Mouse (Mus musculus): ENCODE data around the gene Rims3. TPM values are rescaled to one million over a fixed set of nuclear protein-coding genes. Genes with fewer than 3 reads are reported as not detected.

Gene Rims3
- total RNA-seq (2021) = 1 to 10 TPM; 5.5 to 6.2 TPM
- long read RNA-seq, experiment 1, full-length matches to known transcripts = 1 of 2 reads
- long read RNA-seq, experiment 1, partial matches to known transcripts = 0 of 2 reads
- long read RNA-seq, experiment 1, other reads (novel, unspliced or antisense) = 1 of 2 reads
- long read RNA-seq, experiment 2, full-length matches to known transcripts = 2 of 5 reads
- long read RNA-seq, experiment 2, partial matches to known transcripts = 1 of 5 reads
- long read RNA-seq, experiment 2, other reads (novel, unspliced or antisense) = 2 of 5 reads

DNA sequence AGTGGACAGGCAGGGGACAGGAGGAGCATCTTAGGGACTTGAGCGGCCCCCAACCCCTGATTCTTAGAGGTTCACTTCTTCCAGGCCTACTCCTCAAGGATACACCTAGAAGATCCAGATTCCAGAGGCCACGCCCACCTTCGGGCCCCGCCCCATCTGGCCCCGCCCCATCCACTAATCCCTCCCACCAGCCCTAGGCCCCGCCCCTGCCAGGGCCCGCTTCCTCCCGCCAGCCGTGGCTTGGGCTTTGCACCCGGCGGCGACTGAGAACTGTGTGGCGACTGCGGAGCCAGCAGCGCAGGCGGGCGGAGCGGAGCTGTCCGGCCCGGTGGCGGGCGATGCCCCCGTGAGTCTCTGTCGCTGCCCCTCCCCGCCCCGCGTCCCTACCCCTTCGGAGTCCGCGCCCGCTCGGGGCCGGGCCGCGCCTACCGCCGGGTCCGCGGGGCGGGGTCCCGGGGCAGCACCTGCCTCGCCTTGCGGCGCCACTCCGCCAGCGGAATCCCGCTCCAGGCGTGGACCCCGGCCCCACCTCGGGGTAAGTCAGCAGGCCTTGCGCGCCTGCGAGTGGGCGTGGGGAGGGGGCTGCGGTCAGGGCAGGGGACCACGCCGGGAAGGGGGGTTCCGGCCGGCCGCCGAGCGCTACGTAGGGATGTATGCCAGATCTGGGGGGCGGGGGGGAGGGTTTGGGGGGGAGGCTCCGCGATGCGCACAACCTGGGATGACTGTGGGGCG lies at the start of gene Rims3:
Gene Rims3 (plus strand): TSS at position 229 of the 732 bp plus-strand sequence.
- peak; percentile 51 to 61 for DNase-seq

DNA sequence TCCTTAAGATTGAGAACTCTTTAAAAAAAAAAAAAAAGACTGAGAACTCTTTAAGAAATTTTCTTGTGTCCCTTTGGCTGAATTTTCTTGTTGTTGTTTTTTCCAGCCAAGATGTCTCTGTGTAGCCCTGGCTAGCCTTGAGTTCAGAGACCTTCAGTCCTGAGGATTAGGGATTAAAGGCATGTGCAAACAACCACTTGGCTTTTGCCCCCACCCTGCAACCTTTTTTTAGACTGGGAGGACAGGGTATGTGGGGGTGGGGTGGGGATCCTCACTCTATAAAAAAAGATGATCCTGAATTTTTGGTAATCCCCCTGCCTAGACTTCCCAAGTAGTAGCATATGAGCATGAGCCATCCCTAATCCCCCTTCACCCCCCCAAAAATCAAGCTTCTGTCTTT lies 48.8 kb upstream of the Rims3 start:
- DNase-seq = no peak

DNA sequence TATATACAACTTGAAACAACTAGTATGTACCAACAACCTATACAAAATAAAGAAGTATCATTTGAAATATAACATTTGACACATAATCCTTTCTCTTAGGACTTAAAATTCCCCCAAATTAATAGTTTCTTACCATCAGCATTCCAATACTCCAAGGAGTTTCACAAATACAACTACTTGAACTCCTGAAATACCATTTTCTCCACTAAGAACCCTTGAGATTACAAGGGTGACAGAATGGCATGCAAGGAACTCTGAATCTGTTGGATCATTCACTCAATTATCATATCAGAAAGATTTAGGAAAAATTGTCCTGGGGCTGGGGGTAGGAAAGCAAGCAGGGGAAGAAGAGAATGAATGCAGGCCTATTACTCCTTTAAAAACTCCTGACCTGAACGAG lies 40.9 kb upstream of the Rims3 start:
- DNase-seq = no peak

DNA sequence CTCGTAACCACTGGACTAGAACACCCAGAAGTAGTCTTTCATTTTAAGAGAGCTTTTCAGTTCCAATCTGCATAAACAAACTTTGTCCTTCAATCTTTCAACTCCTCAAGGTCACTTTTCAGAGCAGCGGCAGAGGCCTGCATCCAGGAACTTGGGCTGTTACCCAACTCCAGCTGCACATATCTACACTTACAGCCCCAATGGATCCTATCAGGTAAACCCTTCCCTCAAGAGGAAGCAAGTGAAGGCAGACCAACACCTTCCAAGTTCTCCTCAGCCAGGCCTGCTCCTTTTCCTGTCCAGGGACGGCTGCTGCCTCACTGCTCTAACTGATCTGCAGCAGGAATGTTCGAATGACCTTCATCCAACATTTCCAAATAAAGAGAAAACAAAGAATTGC lies 40.4 kb upstream of the Rims3 start:
- DNase-seq = peak; percentile 40 to 46

DNA sequence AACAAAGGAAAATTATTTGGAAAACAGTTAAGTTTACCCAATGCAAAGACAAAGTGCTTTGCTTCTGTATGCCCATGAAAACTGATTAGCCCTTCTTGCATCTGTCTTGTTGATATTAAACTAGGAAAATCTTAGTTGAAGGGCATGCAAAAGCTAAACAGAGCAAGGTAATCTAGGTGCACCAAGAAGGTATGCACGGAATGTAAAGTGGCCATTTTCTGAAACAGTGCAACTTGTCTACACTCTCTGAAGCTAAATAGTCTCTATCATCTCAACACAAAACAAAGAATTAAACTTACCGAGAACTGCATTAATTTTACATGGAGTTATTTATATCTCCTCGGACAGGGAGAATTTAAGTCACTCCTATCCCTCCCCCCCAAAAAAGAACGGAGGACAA lies 39.5 kb upstream of the Rims3 start:
- DNase-seq = no peak

DNA sequence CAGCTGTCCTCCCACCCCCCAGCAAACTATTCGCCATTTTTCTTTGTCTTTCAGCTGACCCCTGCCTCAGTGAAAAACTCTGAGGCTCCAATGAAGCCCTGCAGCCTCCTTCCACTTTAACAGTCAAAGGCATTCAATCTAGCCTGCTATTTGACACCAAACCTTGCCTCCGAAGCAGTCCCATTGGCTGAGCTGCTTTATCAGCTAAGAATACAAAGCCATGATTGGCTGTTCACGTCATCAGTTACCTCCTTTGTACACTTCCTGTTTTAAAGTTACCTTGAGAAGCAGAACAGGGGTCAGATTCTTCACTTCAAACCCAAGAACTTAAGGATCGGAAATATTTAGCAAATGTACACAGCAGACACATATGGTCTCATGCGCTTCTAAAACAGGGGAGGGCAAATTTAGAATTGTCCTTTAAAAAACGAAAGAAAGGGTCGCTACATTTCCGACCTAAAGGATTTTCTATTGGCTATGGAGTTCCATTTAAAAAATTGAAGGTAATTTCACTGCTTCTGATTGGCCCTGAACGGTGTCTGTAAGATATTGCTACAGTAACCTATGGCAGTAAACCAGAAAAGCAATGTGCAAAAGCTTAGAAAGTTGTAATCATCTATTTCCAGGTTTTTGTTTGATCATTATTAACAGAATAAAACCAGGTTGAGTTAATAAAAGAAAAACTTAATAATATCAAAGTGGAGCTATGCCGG lies 38.8 kb upstream of the Rims3 start:
- peak; percentile 82 to 86 for DNase-seq

DNA sequence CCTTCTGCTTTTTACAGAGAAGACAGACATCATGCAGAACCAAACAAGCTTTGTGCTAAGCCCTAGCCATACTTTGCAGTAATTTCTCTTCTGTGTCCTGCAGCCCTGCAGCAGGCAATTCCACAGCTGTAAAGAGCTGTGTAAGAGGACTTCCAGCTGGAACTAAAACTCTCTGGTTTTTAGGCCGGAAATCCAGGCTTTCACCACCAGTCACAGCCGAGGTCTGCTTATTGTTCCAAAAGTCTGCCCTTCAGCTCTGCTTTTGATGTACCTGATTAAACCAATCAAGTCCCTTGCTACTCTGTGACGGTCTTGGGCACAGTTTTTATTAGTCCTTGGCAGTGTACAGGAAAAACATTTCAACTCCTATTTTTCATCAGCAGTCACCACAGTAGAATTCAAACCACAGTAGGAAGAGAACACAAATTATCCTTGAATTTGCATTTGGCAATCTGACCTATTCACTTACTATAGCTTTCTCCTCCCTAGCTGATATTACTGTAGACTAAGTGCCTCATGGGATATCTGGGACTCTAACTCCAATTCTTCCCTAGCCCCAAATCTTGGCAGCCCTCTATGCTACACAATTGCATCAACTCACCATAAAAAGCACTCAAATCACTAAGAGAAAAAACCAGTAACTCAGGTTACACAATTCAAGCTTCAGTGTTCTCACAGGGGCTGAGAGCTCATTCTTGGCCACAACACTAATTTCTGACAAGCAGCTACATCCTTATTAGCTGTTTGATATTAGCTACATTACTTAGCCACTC lies 37.4 kb upstream of the Rims3 start:
- peak; percentile 38 to 48 for DNase-seq

DNA sequence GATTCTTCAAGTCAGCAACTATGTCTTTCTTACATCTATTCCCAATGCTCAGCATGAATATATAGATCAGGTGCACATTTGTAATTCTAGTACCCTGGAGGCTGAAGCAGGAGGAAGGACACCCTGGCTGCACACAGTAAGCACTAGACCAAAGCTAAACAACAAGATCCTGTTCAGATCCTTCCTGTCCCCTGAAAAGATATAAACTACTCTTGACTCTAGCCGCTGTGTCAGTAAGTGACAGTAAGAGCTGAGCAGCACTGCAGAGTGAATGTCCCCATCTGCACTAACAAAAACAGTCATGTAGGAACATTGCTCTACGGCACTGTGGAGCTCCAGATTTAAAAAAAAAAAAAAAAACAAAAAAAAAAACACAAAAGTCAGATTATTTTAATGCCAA lies 36.7 kb upstream of the Rims3 start:
- no peak for DNase-seq

DNA sequence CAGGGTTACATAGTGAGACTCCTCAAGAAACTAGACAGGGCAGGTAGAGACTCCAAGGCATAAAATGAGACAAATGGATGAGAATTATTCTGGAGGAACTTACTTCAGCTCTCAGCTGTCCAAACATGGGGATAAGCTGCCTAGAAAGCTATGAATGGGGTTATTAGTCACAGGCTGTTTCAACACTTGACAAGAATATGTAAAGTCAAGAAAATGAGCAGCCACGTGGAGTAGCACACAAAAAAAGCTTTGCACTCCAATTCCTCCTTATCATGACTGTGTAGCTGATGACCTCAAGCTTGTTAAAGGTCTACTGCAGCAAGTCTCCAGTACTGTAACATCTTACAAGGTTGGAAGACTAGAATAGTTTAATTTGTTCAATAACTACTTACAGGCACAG lies 35.3 kb upstream of the Rims3 start:
- no peak for DNase-seq

DNA sequence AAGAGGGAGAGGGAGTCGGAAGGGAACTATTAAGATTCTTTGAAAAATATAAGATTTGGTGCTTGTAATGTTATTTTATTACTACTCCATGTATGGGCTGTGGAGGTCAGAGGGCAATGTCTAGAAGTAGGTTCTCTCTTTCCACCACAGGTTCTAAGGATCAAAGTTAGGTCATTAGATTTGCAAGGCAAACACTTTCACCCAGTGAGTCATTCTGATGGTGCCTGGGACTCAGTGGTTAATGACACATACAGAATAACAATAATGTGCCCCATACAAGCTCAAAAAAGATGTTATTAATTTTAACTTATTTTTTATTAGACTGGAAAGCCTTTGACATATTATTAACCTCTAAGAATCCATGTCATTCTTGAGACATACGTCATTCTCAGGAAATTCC lies 34.7 kb upstream of the Rims3 start:
- no peak for DNase-seq

DNA sequence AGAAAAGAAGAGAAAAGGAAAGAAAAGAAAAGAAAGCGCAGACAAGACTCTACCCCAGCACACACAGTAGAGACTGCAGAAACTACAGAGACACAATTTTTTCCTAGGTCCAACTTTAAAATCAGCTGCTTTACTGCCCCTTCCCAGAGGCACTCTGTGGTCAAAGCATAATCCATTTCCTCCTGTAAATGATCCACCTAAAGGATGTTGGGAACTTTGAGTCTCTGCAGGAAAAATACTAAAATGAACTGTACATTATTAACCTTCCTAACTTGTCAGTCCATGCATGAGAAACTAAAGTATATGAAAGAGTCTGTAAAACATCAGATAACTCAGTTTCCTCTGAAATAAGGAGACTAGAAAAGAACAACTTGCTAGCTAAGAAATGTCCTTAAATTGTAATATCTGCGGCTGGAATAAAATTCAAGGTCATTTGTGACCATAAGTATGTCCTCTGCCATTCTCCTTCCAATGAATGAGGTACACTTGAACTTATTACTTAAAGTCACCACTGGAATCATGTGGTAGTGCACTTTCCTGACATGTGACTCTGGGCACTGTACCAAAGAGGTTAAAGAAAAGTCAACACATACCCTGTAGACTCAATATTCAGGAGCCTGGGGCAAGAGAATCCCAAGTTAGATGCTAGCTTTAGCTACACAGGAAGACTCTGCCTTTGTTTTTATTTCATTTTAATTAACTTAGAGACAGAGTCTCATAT lies 32.3 kb upstream of the Rims3 start:
- DNase-seq = no peak

DNA sequence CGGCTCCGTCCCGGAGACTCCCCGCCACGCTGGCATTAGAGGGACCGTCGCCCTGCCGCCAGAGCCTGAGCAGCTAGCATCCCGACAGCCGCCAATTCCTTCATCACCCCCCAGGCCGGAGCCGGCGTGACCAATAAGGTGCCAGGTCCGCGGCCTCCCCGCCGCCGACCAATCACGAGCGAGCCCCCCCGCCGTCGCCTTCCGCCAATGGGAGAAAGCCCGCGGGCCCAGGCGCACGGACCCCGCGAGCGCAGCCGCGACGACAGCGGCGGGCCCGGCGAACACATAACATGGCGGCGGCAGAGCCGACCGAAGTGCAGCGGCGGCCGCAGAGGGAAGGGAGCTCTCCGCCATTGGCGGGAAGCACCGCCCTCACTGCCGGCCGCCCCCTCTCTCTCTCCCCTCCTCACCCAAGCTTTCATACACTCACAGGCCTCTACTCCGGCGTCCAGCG lies 29.5 kb upstream of the Rims3 start:
- peak; percentile 98 to 99 for DNase-seq

DNA sequence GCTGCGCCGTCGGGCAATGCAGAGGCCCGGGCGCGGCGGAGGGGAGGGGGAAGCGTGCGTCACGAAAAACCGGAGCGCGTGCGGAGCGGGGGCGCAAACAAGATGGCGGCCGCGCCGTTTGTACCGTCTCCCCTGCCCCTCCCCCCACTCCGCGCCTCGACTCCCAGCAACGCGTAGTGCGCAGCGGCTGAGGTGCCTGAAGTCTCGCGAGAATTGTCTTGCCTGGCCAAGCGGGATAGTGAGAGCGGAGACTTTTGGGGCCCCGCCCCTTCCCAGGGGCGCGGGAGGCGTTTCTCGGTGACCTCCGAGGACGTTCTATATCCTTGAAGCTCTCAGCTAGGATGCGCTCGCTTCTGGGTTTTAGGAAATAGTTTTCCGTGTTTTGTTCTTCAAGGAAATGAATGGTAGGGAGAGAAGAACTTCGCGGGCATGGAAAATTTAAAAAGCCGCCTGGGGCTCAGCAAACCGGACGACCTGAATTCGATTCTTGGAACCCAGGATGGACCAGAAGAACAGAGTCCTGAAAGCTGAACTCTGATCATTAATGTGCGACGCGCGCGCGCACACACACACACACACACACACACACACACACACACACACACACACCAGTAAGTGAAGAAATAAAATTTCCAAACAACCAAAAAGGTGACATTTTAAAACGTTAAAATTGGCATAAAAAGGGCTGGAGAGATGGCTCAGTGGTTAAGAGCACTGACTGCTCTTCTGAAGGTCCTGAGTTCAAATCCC lies 28.9 kb upstream of the Rims3 start:
- DNase-seq = peak; percentile 98 to 99

DNA sequence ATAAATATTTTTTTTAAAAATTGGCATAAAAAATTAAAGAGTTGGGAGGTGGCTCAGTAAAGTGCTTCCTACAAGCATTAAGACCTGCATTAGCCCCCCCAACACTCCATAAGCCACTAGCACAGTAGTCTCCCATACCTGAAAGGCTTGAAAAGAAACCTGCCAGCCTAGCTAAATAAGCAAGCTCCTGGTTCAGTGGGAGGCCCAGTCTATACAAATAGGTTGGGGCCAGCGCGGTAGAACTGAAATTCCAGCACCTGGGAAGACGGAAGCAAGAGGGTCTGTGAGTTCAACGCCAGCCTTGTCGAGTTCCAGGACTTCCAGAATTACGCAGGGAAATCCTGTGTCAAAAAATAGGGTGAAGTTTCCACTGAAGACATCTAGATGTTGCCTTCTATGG lies 28.2 kb upstream of the Rims3 start:
- no peak for DNase-seq

DNA sequence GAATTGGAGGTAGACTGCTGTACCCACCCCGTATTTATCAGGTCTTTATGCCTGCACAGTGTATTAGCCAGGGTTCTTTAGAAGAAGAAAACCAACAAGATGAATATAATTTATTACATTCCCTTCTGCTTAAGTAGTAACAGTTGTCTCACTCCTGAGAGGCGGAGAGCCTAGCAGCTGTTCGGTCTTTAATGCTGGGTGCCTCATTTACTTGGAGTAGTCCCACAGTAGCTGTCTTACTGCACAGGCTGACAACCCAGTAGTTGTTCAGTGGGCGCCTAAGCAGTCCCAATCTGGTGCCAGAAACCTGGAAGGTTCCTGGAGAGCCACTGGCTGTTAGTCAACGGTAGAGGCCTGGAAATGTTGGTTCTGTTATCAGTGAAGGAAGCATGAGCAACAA lies 23.8 kb upstream of the Rims3 start:
- DNase-seq = no peak

DNA sequence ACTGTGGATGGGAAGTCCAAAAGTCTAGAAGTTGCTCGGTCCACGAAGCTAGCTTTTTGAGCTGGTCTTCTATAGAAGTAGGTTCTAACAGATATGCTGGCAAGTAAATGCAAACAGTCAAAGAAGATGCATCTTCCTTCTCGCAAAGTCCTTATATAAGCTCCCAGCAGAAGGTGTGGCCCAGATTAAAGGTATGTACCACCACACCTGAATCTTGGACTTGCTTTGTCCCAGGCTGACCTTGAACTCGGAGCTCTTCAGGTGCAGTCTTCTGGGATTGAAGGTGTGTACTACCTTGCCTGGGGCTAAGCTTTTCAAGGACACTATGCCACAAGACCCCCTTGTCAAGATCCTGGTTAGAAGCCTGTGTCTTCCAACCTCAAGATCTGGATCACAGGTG lies 23.1 kb upstream of the Rims3 start, which contains the start of gene Nfyc:
Gene Nfyc (minus strand): TSS at position 101 of the 400 bp plus-strand sequence.
- no peak for DNase-seq

DNA sequence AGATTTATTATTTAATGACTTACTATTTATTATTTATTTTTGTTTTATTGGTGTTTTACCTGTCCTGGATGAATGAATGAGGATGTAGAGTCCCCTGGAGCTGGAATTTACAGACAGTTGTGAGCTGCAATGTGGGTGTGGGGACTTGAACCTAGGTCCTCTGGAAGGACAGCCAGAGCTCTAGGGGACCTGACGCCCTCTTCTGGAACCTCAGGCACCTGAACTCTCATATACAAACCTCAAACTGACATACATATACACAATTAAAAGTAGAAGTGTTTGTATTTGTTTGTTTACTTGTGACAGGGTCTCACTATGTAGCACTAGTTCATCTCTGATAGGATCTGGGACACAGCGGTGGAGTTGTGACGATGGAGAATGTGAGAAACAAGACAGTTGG lies 13.3 kb upstream of the Rims3 start:
- no peak for DNase-seq

DNA sequence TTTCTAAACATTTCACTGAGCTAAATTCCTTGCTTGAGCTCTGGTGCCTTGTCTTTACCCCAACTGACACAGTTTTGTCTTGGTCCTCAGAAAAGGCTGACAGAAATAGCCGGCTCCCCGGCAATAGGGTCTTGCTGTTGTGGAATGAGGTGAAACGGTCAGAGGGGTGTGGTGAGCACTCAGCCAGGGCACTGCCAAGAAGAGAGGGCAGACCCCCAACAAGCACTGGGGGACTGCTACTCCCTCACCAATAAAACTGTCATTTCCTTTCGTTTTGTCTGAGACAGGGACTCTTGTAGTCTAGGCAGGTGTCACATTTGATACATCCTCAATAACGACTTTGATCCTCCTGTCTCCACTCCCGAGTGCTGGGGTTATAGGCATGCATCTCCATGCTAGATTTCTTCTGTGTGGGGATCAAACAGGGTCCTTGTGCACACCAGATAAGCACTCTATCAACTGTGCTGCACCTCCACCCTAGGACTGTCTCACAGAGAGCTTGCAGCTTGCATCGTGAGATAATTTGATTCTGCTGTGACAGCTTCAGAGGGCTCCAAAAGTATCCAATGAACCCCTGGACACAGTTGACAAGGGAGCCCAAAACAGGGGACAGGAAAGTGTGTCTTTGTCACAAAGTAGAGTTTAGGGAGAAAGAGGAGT lies 10.1 kb upstream of the Rims3 start:
- DNase-seq = no peak

DNA sequence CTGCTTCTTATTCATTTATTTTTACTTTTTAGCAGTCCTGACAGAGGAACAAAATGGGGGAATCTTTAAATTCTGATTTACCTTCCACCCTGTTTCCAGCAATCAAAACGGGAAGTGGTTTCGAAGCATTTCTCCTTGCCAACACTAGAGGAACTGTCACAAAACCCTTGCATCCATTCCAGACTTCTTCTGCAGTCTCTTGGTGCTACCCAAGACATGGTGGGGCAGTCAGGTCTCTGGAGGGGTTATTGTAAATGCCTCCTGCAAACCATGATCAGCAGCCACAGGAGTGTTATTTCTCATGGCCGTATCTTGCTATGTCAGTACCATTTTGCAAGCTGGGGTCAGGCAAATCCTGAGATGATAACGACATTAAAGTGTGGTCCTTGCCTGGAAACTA lies 9.5 kb upstream of the Rims3 start:
- DNase-seq = no peak

DNA sequence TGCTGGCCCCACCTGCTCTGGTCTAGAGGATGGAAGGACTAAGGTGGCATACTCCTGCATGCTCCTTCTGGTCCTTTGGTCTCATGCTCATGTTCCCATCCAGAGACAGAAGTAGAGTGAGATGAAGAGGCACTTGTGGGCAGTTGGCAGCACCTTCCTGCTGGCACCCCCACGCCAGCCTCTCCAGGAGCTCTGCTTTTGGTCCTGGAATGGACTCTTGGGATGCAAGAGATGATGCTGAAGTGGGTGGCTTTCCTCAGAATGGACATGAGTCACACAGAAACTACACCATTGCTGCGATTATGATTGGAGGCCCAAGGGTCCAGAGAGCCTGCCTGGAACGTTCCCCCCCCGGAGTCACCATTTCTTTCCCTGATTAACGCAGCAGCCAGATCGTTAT lies 5.7 kb upstream of the Rims3 start:
- no peak for DNase-seq
